Mouse (Mus musculus) midbrain, embryonic 12.5 days (tissue): ENCODE measurements around the gene Adgb. TPM values are rescaled to one million over a fixed set of nuclear protein-coding genes. Genes with fewer than 3 reads are reported as not detected.

Experiments
- ATAC-seq: fragments of 200-750 bp; cut with Nextera tagmentation; 2 replicates; pipeline ENCODE4 v1.8.0; 2017; ENCODE audit warnings: low read depth, moderate TSS enrichment, moderate library complexity; ENCODE audit not compliant: low FRiP score
- H3K27ac ChIP-seq: fragments of 300-500 bp; sonication (generic); replicated peaks from 2 replicates; pipeline ENCODE4 v1.5.1; 2016; ENCODE audit warnings: mild to moderate bottlenecking
- H3K27me3 ChIP-seq: fragments of 300-500 bp; sonication (generic); 2 replicates; pipeline ENCODE4 v1.6.1; 2016; ENCODE audit warnings: mild to moderate bottlenecking
- H3K36me3 ChIP-seq: fragments of 300-500 bp; sonication (generic); 2 replicates; pipeline ENCODE4 v1.6.1; 2016
- H3K4me1 ChIP-seq: fragments of 300-500 bp; sonication (generic); 2 replicates; pipeline ENCODE4 v1.6.1; 2016
- H3K4me2 ChIP-seq: fragments of 300-500 bp; sonication (generic); replicated peaks from 2 replicates; pipeline ENCODE4 v1.6.1; 2016; ENCODE audit warnings: mild to moderate bottlenecking, moderate library complexity
- H3K4me3 ChIP-seq: fragments of 300-500 bp; sonication (generic); 2 replicates; pipeline ENCODE4 v1.5.1; 2016; ENCODE audit warnings: mild to moderate bottlenecking
- H3K9ac ChIP-seq: fragments of 300-500 bp; sonication (generic); replicated peaks from 2 replicates; pipeline ENCODE4 v1.6.1; 2016; ENCODE audit warnings: mild to moderate bottlenecking, moderate library complexity
- H3K9me3 ChIP-seq: fragments of 300-500 bp; sonication (generic); 2 replicates; pipeline ENCODE4 v1.6.1; 2016; ENCODE audit warnings: mild to moderate bottlenecking
- WGBS: fragments of 180-500 bp; shearing (Covaris S2); methylation state at CpG from one replicate; pipeline ENCODE4 v1.1.7; 2016; 5-methylcytosine and 5-hydroxymethylcytosine counted together
- polyA plus RNA-seq: library from polyadenylated mRNA; unstranded; fragments of >200 nt; fragmentation: Nextera tagmentation; extraction: Ambion mirVana; gene quantifications from 2 replicates; pipeline ENCODE4 v1.2.1, GENCODE M21; 2016

Adgb gene
- polyA plus RNA-seq, 1 experiment from 2014 or later, result 0.11 TPM

DNA sequence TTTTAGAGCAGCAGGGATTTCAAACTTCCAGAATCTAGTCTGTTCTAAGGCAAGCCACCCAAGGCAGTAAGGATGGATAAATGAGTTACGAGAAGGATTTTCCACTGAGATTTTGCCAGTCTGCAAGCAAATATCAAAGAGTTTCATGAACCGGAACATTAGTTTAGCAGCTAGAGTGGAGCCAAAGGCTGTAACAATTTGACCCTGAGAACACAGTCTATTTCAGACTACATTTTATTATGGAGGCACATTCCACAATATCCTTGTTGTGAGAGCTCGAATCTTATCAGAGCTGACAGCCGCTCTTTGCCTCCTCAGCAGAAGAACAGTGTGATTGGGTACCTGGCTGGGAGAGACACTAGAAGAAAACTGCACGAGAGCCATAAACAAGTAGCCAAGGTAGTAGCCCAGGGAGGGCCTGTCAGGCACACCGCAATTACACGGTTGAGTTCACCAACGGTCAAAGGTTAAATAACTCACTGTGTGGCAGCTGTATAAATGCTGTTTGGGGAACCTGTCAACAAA lies 171.1 kb downstream of the Adgb start:
- Histone ChIP-seq H3K9me3 (no peaks in the 10 kb centered on the region), H3K4me2 (no peak overlapping the region), H3K36me3 (no peaks in the 10 kb centered on the region), H3K4me3 (no peak overlapping the region), H3K9ac (no peak overlapping the region), H3K27me3 (no peaks in the 10 kb centered on the region), H3K4me1 (peaks cover 4% of the 10 kb centered on the region; the same call in 1 of the 2 replicates), H3K27ac (no peak overlapping the region)
- WGBS, result 19% methylated on average over 8 of the region's 8 CpGs
- no peak for ATAC-seq

DNA sequence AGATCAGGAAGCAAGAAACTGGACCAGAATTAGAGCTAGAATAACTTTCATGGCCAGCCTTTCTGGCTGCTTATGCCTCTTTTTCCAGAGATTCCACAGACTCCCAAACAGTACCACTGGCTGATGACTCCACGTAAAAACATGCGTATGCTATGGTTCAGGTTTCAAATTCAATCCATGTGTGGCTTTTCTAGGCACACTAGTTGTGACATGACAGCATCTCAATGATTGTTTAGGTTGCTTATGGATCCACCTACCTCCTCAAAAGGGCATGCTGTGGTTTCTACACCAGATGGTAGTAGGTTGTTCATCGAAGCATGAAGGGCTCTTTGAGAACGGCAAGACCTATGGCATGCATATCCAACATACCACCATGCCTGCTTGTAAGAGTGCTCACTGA lies 172.1 kb downstream of the Adgb start:
- Histone ChIP-seq H3K27me3 (no peaks in the 10 kb centered on the region), H3K36me3 (no peaks in the 10 kb centered on the region), H3K27ac (no peak overlapping the region), H3K9me3 (no peaks in the 10 kb centered on the region), H3K4me2 (no peak overlapping the region), H3K4me1 (peaks cover 4% of the 10 kb centered on the region; the same call in 1 of the 2 replicates), H3K9ac (no peak overlapping the region), H3K4me3 (no peak overlapping the region)
- WGBS, result 88% methylated on average over 4 of the region's 4 CpGs
- ATAC-seq, result no peak

DNA sequence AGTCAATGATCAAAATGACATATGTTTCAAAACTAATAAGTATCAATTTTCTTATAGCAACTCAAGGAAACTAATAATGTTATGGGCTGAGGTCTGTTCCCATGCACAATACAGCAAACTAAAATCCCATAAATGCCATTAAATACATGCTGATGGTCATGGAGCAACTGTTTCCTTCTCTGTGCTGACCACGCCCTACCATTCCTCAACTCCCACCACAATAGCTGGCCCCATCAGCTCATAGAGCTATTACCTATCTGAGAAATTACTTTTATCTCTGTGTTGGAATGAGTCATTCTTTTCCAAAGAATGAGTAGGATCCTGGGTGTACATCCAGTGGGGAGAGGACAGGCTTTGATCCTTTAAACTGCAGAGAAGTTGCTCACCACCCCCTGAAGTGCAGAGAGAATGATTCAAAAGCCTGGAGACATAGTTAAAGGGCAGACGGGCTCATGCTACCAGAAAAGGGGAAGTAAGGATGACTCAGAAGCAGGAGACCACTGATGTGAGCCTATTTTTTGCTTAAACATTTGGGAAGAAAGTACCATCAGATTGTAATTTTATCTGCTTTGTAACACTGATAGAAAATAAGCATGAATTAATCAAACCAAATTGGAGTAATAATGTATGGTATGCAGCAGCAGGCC lies 184.8 kb downstream of the Adgb start:
- Histone ChIP-seq H3K9ac (no peak overlapping the region), H3K36me3 (no peaks in the 10 kb centered on the region), H3K27me3 (no peaks in the 10 kb centered on the region), H3K4me1 (no peaks in the 10 kb centered on the region), H3K4me2 (no peak overlapping the region), H3K27ac (no peak overlapping the region), H3K9me3 (no peaks in the 10 kb centered on the region), H3K4me3 (no peak overlapping the region)
- WGBS, result 71% methylated on average over 2 of the region's 2 CpGs
- no peak for ATAC-seq

Other genes with a start within 250 kb of the Adgb start
- 10.5 and 11.1 TPM in 2 replicates for gene Rab32, start 85.9 kb upstream of the Adgb start, polyA plus RNA-seq
- not detected in 2 replicates for gene Gm10944, start 209.0 kb upstream of the Adgb start, polyA plus RNA-seq